Mouse (Mus musculus) small intestine, adult 2 months (tissue): ENCODE data around the gene Krtap4-2.

ENCODE experiments used
- CTCF ChIP-seq: fragments of 200-500 bp; IDR thresholded peaks from 2 replicates; pipeline ENCODE4 v1.5.1; 2012; ENCODE audit warnings: low read depth, mild to moderate bottlenecking, control low read depth, inconsistent platforms, low read length, moderate library complexity, mixed read lengths; ENCODE audit not compliant: insufficient replicate concordance, insufficient read length; ENCODE audit errors: extremely low read depth
- POLR2A ChIP-seq: fragments of 200-500 bp; IDR thresholded peaks from 2 replicates; pipeline ENCODE4 v1.6.1; 2012; ENCODE audit warnings: low read depth, mild to moderate bottlenecking, control low read depth, inconsistent platforms, low read length, moderate library complexity

DNA sequence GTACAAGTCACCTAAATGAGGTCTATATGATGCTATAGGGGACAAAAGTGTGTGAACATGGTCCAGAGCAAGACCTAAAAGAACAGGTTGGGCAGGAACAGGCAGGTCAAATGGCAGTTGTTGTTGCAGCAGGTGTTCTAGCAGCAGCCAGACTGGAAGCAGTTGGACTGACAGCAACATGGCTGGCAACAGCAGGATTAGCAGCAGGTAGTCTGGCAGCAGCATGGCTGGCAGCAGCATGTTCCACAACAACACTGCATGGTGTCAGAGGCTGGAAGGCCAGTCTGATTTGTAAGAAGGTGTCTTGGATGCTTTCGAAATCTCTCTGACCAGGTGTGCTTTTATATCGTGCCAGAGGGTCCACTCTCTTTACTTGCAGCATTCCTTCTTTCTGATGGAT, 48.6 kb upstream of the Krtap4-2 start:
- no peak for TF ChIP-seq CTCF
- no peak for TF ChIP-seq POLR2A
